12 mouse cellular contexts compared by ENCODE assay signal in the genomic region with DNA sequence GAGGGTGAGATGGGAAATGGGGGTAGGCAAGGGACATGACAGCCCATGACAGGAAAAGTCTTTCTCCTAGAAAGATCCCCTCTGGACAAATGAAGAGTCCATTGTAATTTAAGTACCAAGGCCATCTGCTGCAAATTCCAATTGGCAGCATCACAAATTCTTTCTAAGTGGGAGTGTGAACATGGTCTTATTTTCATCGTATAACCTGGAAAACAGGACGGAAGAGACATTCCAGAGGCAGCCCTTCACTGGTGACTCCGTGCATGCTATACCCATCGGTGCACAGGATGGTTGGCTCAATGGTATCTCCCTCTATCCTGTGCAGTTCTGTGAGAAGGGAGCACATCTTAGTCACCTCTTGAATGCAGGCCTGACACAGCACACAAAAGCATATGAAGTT.
"Had no signal": no experiment of that assay in that cellular context is flagged by ENCODE, and none has a peak within 500 bp of the region (broad histone marks: within the 10 kb centered on the region; RNA-seq: fewer than 3 reads in every experiment).

No protein-coding gene starts in this region.

- DNase-seq: kidney, adult 8-10 months; kidney, postnatal 10 days; kidney, postnatal 4 days; lung, adult 2 months; lung, postnatal 36 days; spleen, adult 18-20 months; thymus, adult 2 months; thymus, postnatal 25 days had no signal

- ATAC-seq: inflammation-experienced regulatory T-cells, adult 6 months; intestine, postnatal 0 days; lung, postnatal 0 days; midbrain, embryonic 13.5 days had no signal
